Mouse (Mus musculus) hindbrain, embryonic 13.5 days (tissue): ENCODE measurements around the gene Amd1. TPM values are rescaled to one million over a fixed set of nuclear protein-coding genes. Genes with fewer than 3 reads are reported as not detected.
"Not testable (repeated sequence)": the region's sequence is repeated elsewhere in the genome, so short reads cannot be mapped to it uniquely, and the experiment has no call there.

Source experiments
- ATAC-seq: fragments of 200-750 bp; cut with Nextera tagmentation; 2 replicates; pipeline ENCODE4 v1.8.0; 2017; ENCODE audit warnings: moderate TSS enrichment; ENCODE audit not compliant: low FRiP score
- H3K27ac ChIP-seq: fragments of 300-500 bp; sonication (generic); 2 replicates; pipeline ENCODE4 v1.5.1; 2015; ENCODE audit warnings: inconsistent platforms, mild to moderate bottlenecking, moderate library complexity
- H3K27me3 ChIP-seq: fragments of 300-500 bp; sonication (generic); 2 replicates; pipeline ENCODE4 v1.6.1; 2015; ENCODE audit warnings: mild to moderate bottlenecking, inconsistent platforms
- H3K36me3 ChIP-seq: fragments of 300-500 bp; sonication (generic); 2 replicates; pipeline ENCODE4 v1.6.1; 2015; ENCODE audit warnings: mild to moderate bottlenecking, inconsistent platforms
- H3K4me1 ChIP-seq: fragments of 300-500 bp; sonication (generic); replicated peaks from 2 replicates; pipeline ENCODE4 v1.6.1; 2015; ENCODE audit warnings: inconsistent platforms
- H3K4me2 ChIP-seq: fragments of 300-500 bp; sonication (generic); 2 replicates; pipeline ENCODE4 v1.6.1; 2015; ENCODE audit warnings: inconsistent platforms, mild to moderate bottlenecking, moderate library complexity
- H3K4me3 ChIP-seq: fragments of 300-500 bp; sonication (generic); 2 replicates; pipeline ENCODE4 v1.5.1; 2015; ENCODE audit warnings: mild to moderate bottlenecking, inconsistent platforms
- H3K9ac ChIP-seq: fragments of 300-500 bp; sonication (generic); 2 replicates; pipeline ENCODE4 v1.6.1; 2015; ENCODE audit warnings: mild to moderate bottlenecking, inconsistent platforms
- H3K9me3 ChIP-seq: fragments of 300-500 bp; sonication (generic); 2 replicates; pipeline ENCODE4 v1.6.1; 2016; ENCODE audit warnings: inconsistent platforms
- WGBS: fragments of 180-500 bp; shearing (Covaris S2); methylation state at CpG from one replicate; pipeline ENCODE4 v1.1.7; 2015; 5-methylcytosine and 5-hydroxymethylcytosine counted together
- polyA plus RNA-seq: library from polyadenylated mRNA; unstranded; fragments of >200 nt; fragmentation: Nextera tagmentation; extraction: Ambion mirVana; gene quantifications from 2 replicates; pipeline ENCODE4 v1.2.1, GENCODE M21; 2015

Amd1 gene
- polyA plus RNA-seq, 1 experiment from 2014 or later, result 40.4 TPM

- 0 out of 2 replicates have a peak, but pooled peaks cover 3% of the 10 kb centered on the region for H3K9me3 ChIP-seq
Measured at GRCm38 (mm10) chr10:40330262-40330661, 28.3 kb upstream of the Amd1 start.

DNA sequence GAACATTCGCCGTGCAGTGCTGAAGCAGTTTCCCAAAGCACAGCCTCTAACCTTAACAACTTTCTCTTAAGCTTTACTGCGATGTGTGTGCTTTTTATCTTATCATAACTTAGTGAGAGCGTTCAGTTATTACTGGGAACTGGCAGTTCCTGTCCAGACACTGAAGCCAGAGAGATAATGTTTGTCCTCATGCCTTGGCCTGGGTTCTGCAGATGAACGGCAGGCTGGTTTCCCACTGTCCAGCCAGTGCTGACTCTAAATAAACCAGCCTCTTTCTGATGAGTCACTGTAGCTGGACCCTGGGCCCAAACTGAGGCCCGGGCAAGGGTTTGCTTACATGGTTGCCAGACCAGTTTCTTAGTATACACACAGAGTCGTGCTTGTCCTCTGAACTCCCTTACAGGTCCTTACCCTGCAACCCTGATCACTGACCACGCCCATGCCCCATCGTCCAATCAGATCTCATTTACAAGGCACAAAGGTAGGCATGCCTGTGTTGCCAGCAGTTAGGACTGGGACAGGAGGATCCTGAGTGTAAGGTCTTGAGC is 26.1 kb upstream of the Amd1 start:
- Histone ChIP-seq H3K27ac (no peak overlapping the region), H3K4me3 (no peak overlapping the region), H3K4me2 (no peak overlapping the region), H3K9me3 (0 out of 2 replicates have a peak, but pooled peaks cover 3% of the 10 kb centered on the region), H3K36me3 (no peaks in the 10 kb centered on the region), H3K4me1 (no peaks in the 10 kb centered on the region), H3K27me3 (no peaks in the 10 kb centered on the region), H3K9ac (no peak overlapping the region)
- 85% methylated on average over 9 of the region's 9 CpGs for whole genome bisulfite sequencing
- ATAC-seq, result no peak

More at GRCm38 (mm10) chr10:40330262-40330661, 28.3 kb upstream of the Amd1 start:
- Histone ChIP-seq H3K4me1 (no peaks in the 10 kb centered on the region), H3K4me3 (no peak overlapping the region), H3K9ac (no peak overlapping the region), H3K27ac (no peak overlapping the region), H3K27me3 (no peaks in the 10 kb centered on the region), H3K4me2 (no peak overlapping the region), H3K36me3 (no peaks in the 10 kb centered on the region)
- ATAC-seq, result no peak
- WGBS, result 85% methylated on average over 1 of the region's 1 CpGs

DNA sequence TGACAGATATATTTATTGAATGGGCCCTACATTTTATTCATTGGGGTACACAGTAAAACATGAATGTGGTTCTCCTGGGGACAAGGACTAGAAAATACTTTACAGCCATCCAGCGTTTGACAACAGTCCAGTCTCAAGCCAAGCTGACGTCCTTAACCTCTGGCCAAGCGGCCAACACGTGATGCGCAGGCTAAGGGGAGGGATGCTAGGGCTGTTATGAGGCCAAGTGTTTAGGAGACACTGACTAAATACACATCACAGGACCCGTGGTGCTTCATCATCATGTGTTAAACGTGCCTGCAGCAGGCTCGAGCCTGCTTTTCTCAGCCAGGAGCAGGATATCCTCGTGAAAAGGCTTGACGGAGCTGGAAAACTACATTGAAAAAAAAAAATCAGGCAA is 18.3 kb upstream of the Amd1 start:
- H3K27me3 ChIP-seq, result no peaks in the 10 kb centered on the region
- no peaks in the 10 kb centered on the region for H3K36me3 ChIP-seq
- no peak overlapping the region for H3K27ac ChIP-seq
- H3K9ac ChIP-seq, result no peak overlapping the region
- WGBS, result 92% methylated on average over 10 of the region's 10 CpGs
- H3K4me2 ChIP-seq, result no peak overlapping the region
- 0 out of 2 replicates have a peak, but pooled peaks cover 4% of the 10 kb centered on the region for H3K9me3 ChIP-seq
- H3K4me3 ChIP-seq, result no peak overlapping the region
- no peak for ATAC-seq
- no peaks in the 10 kb centered on the region for H3K4me1 ChIP-seq

DNA sequence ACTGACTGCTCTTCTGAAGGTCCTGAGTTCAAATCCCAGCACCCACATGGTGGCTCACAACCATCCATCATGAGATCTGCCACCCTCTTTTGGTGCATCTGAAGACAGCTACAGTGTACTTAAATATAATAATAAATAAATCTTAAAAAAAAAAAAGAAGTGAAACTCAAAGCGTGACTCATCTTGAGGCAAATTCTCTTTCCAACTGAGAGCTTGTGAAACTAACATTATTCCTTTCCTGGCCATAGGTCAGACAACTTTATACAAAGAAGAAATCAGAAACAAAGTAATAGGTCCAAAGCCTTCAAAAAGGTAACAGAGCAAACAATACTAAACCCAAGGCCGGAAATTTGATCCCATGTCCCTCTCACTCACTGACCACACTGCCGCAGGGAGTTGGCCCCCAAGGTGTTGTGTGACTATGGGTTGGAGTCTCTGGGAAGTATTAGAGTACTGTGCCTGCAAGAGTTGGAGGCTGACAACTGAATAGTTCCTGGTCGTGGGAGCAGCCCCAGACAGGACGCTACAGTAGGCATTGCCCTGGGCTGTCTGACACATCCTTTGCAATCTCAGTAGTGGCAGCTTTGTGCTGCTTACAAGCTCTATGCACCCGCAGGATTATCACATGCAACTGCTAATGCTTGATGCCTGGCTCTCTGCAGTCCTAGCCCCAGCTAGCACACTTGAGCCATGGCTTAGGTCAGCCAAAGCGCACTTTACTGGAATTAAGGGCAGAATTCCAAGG is 15.0 kb upstream of the Amd1 start:
- no peaks in the 10 kb centered on the region for H3K27me3 ChIP-seq
- H3K9ac ChIP-seq, result no peak overlapping the region
- no peak overlapping the region for H3K4me3 ChIP-seq
- H3K9me3 ChIP-seq, result 0 out of 2 replicates have a peak, but pooled peaks cover 4% of the 10 kb centered on the region
- H3K36me3 ChIP-seq, result no peaks in the 10 kb centered on the region
- no peak for ATAC-seq
- no peaks in the 10 kb centered on the region for H3K4me1 ChIP-seq
- H3K27ac ChIP-seq, result no peak overlapping the region
- WGBS, result 71% methylated on average over 7 of the region's 7 CpGs
- H3K4me2 ChIP-seq, result no peak overlapping the region

GRCm38 (mm10) chr10:40312781-40313180 is 10.8 kb upstream of the Amd1 start:
- no peak overlapping the region for H3K27ac ChIP-seq
- no peaks in the 10 kb centered on the region for H3K4me1 ChIP-seq
- H3K4me2 ChIP-seq, result no peak overlapping the region
- no peaks in the 10 kb centered on the region for H3K9me3 ChIP-seq
- H3K4me3 ChIP-seq, result no peak overlapping the region
- no peaks in the 10 kb centered on the region for H3K36me3 ChIP-seq
- ATAC-seq, result no peak
- H3K9ac ChIP-seq, result no peak overlapping the region
- no peaks in the 10 kb centered on the region for H3K27me3 ChIP-seq
- WGBS, result 92% methylated on average over 4 of the region's 4 CpGs

- ATAC-seq, result no peak
- 55% methylated on average over 6 of the region's 6 CpGs for WGBS
Measured at GRCm38 (mm10) chr10:40309884-40310635, 8.1 kb upstream of the Amd1 start.

DNA sequence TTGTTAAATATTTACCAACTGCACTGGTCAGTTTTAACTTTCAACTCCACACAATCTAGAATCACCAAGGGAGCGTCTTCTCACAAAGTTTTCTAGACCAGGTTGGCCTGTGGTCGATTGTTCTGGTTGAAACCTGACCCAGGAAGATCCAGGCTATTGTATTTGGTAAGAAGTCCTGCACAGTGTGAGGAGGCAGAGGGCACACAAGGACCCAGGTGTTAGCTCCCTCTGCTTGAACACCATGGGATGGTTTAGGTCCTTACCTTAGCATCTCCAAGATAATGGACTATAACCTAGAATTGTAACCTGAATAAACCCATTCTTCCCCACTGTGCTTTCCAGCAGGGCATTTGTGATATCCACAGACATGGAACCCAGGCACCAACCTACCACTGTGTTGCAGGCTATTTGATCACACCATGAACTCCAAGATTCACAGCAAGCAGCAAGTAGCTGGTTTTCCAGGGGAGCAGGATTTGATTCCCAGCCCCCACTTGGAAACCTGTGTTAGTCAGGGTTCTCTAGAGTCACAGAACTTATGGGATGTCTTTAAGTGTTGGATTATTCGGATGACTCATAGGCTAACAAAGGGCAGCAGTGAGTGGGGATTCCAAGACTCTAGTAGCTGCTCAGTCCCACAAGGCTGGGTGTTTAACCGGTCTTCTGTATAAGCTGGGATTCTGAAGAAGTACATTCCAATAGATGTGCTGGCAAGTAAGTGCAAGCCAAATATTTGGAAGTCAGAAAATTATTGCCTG is 6.0 kb upstream of the Amd1 start:
- Histone ChIP-seq H3K4me2 (no peak overlapping the region), H3K36me3 (no peaks in the 10 kb centered on the region), H3K27ac (no peak overlapping the region), H3K27me3 (no peaks in the 10 kb centered on the region), H3K4me3 (no peak overlapping the region), H3K4me1 (no peaks in the 10 kb centered on the region), H3K9me3 (no peaks in the 10 kb centered on the region), H3K9ac (no peak overlapping the region)
- ATAC-seq, result no peak
- WGBS, result 67% methylated on average over 4 of the region's 4 CpGs

More at GRCm38 (mm10) chr10:40309884-40310635, 8.1 kb upstream of the Amd1 start:
- no peak overlapping the region for H3K4me2 ChIP-seq
- H3K9me3 ChIP-seq, result no peaks in the 10 kb centered on the region
- H3K27me3 ChIP-seq, result no peaks in the 10 kb centered on the region
- no peak overlapping the region for H3K4me3 ChIP-seq
- no peaks in the 10 kb centered on the region for H3K36me3 ChIP-seq
- no peaks in the 10 kb centered on the region for H3K4me1 ChIP-seq
- H3K27ac ChIP-seq, result no peak overlapping the region
- H3K9ac ChIP-seq, result no peak overlapping the region

DNA sequence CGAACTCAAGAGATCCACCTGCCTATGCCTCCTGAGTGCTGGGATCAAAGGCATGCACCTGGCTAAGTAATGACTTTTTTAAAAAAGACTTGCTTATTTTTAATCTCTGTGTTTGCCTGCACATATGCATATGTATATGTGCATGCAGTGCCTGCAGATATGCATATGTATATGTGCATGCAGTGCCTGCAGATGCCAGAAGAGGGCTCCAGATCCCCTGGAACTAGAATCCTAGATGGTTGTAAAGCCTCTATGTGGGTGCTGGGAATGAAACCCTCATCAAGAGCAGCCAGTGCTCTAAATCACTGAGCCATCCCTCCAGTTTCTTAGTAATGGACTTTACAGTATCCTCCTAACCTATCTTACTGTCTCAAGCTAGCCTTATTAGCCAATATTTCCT is 4.0 kb upstream of the Amd1 start:
- H3K9me3 ChIP-seq, result no peaks in the 10 kb centered on the region
- H3K4me3 ChIP-seq, result no peak overlapping the region
- H3K27ac ChIP-seq, result no peak overlapping the region
- H3K9ac ChIP-seq, result no peak overlapping the region
- no peak for ATAC-seq
- no peaks in the 10 kb centered on the region for H3K36me3 ChIP-seq
- 90% methylated on average over 1 of the region's 1 CpGs for WGBS
- no peak overlapping the region for H3K4me2 ChIP-seq
- H3K4me1 ChIP-seq, result no peaks in the 10 kb centered on the region
- no peaks in the 10 kb centered on the region for H3K27me3 ChIP-seq

- Histone ChIP-seq H3K4me3 (peak overlapping the region; percentile 97), H3K4me2 (peak overlapping the region; percentile 75), H3K4me1 (peaks cover 30% of the 10 kb centered on the region), H3K27ac (peak overlapping the region; percentile 93), H3K9ac (peak overlapping the region; percentile 97)
- whole genome bisulfite sequencing, result under 1% methylated on average over 63 of the region's 91 CpGs
- not testable (repeated sequence) for H3K36me3 ChIP-seq, H3K27me3 ChIP-seq, H3K9me3 ChIP-seq
- peak; percentile 23 for ATAC-seq
Measured at GRCm38 (mm10) chr10:40301181-40302075, 558 bp downstream of the Amd1 start.

DNA sequence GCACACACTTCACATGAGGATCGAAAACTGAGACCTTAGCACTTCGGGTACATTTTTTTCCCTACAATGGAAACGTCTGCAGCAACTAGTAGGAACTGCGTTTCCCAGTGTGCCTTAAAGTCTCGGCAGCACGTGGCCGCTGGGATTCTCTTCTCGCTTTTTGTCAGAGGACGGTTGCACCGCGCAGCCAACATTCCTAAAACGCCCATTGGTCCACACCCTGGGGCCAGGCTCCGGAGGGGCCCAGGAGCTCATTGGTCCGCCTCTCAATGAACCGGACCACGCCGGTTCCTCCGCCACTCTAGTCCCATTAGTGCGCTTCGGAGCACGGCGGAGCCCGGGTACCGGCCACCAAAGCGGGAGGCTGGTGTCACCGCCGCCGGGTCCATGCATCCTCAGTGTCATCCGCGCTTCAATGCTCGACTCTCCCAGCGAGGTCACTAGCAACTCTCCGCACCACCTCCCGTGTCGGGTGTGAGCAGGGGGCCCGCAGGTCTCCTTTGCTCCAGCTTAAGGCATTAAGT is 1.3 kb downstream of the Amd1 start:
- Histone ChIP-seq H3K27me3 (no peaks in the 10 kb centered on the region), H3K36me3 (no peaks in the 10 kb centered on the region), H3K4me1 (peaks cover 35% of the 10 kb centered on the region), H3K27ac (peak overlapping the region; percentile 93), H3K9me3 (no peaks in the 10 kb centered on the region), H3K4me3 (peak overlapping the region; percentile 97), H3K9ac (peak overlapping the region; percentile 97), H3K4me2 (peak overlapping the region; percentile 75)
- WGBS, result under 1% methylated on average over 36 of the region's 36 CpGs
- peak; percentile 69 for ATAC-seq

- Histone ChIP-seq H3K4me1 (peaks cover 17% of the 10 kb centered on the region), H3K36me3 (peaks cover 28% of the 10 kb centered on the region), H3K4me3 (no peak overlapping the region), H3K27me3 (no peaks in the 10 kb centered on the region), H3K9ac (no peak overlapping the region), H3K9me3 (no peaks in the 10 kb centered on the region), H3K4me2 (no peak overlapping the region), H3K27ac (no peak overlapping the region)
- no peak for ATAC-seq
- 95% methylated on average over 6 of the region's 6 CpGs for WGBS
Measured at GRCm38 (mm10) chr10:40292640-40293039, 9.3 kb downstream of the Amd1 start.
